Mouse (Mus musculus): Measurements from ENCODE around the gene Syt1.

DNA sequence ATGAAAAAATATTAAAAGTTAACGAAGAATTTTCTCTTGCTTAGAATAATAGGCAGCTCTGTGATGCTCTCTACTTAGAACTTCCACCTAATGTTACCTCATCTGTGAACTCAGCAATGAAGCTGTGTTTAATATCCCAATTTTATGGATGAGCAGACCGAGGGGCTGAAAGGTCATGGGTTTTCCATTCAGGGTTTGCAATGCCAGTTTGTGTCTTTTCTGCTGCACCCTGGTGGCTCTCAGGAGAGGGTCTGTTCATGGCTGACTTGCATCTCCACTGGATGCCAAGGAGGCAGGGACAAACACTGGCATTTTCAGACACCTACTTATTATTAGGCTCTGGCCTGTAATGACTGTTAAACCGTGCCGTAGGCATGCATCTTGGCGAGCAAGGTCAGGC, 439.7 kb downstream of the Syt1 start:
- TF ChIP-seq POLR2A (IDR thresholded peaks at IDR 0.05; ENCODE audit: control insufficient read depth, low read depth, low read length) = no peak
- TF ChIP-seq CTCF (IDR thresholded peaks at IDR 0.05; ENCODE audit: control insufficient read depth, insufficient read depth, insufficient replicate concordance, low read depth, low read length) = no peak

Measured in testis, adult 2 months (tissue).